Mouse (Mus musculus) heart, postnatal 0 days (tissue): Measurements from ENCODE around the gene Nxpe3.
"Not testable (repeated sequence)": the region's sequence is repeated elsewhere in the genome, so short reads cannot be mapped to it uniquely, and the experiment has no call there.

Source experiments
- CTCF ChIP-seq: IDR thresholded peaks from 2 replicates; pipeline ENCODE4 v1.5.1; 2016; ENCODE audit warnings: antibody characterized with exemption, control low read depth, low read depth
- EP300 ChIP-seq: IDR thresholded peaks from 2 replicates; pipeline ENCODE4 v1.6.1; 2016; ENCODE audit warnings: antibody characterized with exemption, low read depth

DNA sequence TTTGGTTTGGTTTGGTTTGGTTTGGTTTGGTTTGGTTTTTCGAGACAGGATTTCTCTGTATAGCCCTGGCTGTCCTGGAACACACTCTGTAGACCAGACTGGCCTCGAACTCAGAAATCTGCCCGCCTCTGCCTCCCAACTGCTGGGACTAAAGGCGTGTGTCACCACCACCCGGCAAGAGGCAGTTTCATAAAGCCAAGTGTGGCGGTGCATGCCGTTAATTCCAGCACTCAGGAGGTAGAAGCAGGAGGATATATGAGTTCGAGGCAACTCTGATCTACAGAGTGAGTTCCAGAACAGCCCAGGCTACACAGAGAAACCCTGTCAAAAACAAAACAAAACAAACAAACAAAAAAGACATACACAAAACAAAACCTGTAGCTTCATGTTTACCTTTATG lies 57.4 kb downstream of the Nxpe3 start:
- TF ChIP-seq CTCF, EP300: not testable (repeated sequence)
